Mouse (Mus musculus): Measurements from ENCODE around the gene Gpr137b.
"Not testable (repeated sequence)": the region's sequence is repeated elsewhere in the genome, so short reads cannot be mapped to it uniquely, and the experiment has no call there.

DNA sequence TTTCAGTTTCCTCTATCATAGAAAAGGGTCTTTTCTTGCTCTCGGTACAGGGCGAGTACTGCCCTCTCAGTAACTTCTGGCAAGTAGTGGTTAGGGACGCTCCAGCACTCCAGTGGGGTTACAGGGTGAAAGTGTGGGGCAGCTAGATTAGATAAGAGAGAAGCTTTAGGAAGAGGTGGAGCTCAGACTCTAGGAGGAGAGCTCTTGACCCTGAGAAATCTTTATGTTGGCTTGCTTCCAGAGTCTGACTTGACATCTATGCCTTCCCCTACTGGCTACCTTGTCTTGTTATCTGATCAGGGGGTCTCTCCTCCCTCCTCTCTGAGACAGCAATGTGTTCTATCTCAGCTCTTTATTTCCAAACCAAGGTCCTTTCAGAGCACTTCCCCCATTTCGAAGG, 33.8 kb downstream of the Gpr137b start:
- not testable (repeated sequence) for TF ChIP-seq EP300, CTCF (IDR thresholded peaks at IDR 0.05)
